Comparison of ENCODE assay signal across 25 mouse cellular contexts in the genomic region with DNA sequence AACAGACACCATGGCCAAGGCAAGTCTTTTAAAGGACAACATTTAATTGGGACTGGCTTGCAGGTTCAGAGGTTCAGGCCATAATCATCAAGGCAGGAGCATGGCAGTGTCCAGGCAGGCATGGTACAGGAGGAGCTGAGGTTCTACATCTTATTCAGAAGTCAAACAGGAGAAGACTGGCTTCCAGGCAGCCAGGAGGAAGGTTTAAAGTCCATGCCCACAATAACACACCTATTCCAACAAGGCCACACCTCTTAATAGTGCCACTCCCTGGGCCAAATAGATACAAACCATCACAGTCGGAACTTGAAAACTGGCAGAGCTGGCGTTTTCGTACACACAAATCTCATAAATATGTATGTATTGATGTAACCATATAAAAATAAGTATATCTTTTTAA.
"Had no signal": no experiment of that assay in that cellular context is flagged by ENCODE, and none has a peak within 500 bp of the region (broad histone marks: within the 10 kb centered on the region; RNA-seq: fewer than 3 reads in every experiment).

No protein-coding gene starts in this region.

- H3K4me2 ChIP-seq: heart, embryonic 11.5 days; heart, embryonic 13.5 days; heart, embryonic 15.5 days; hindbrain, embryonic 13.5 days; hindbrain, embryonic 15.5 days; limb, embryonic 13.5 days; limb, embryonic 15.5 days; liver, embryonic 12.5 days had no signal

- H3K9me3 ChIP-seq: heart, embryonic 13.5 days; heart, embryonic 15.5 days; hindbrain, embryonic 13.5 days; hindbrain, embryonic 15.5 days; limb, embryonic 13.5 days; limb, embryonic 15.5 days; liver, embryonic 12.5 days had no signal

- H3K9ac ChIP-seq: forebrain, postnatal 0 days; heart, embryonic 13.5 days; heart, embryonic 15.5 days; hindbrain, embryonic 13.5 days; hindbrain, embryonic 15.5 days; limb, embryonic 13.5 days; limb, embryonic 15.5 days; liver, embryonic 12.5 days; liver, embryonic 14.5 days had no signal

- H3K4me1 ChIP-seq: heart, embryonic 13.5 days; heart, embryonic 15.5 days; hindbrain, embryonic 13.5 days; hindbrain, embryonic 15.5 days; limb, embryonic 13.5 days; limb, embryonic 15.5 days; liver, embryonic 12.5 days had no signal

- ATAC-seq: forebrain, postnatal 0 days; hindbrain, postnatal 0 days; liver, embryonic 12.5 days had no signal

- DNase-seq: forebrain, postnatal 0 days; gastrocnemius, adult 2 months; gastrocnemius, postnatal 10 days; gastrocnemius, postnatal 25 days; heart, adult 11 months; heart, adult 2 months; heart, postnatal 14 days; heart, postnatal 36 days; kidney, adult 8-10 months; kidney, postnatal 10 days; kidney, postnatal 25 days; kidney, postnatal 4 days; layer of hippocampus, adult 9-11 months; layer of hippocampus, postnatal 36 days; left cerebral cortex, postnatal 4 days had no signal

- H3K4me3 ChIP-seq: gastrocnemius, adult 2 months; heart, adult 2 months; heart, embryonic 13.5 days; heart, embryonic 15.5 days; hindbrain, embryonic 13.5 days; hindbrain, embryonic 15.5 days; limb, embryonic 13.5 days; limb, embryonic 15.5 days; liver, embryonic 12.5 days had no signal

- H3K36me3 ChIP-seq: hindbrain, embryonic 15.5 days had no signal

- H3K27me3 ChIP-seq: heart, embryonic 13.5 days; heart, embryonic 15.5 days; hindbrain, embryonic 13.5 days; hindbrain, embryonic 15.5 days; limb, embryonic 13.5 days; limb, embryonic 15.5 days; liver, embryonic 12.5 days had no signal

- H3K27ac ChIP-seq: gastrocnemius, adult 2 months; heart, adult 2 months; heart, embryonic 13.5 days; heart, embryonic 15.5 days; hindbrain, embryonic 13.5 days; hindbrain, embryonic 15.5 days; hindbrain, postnatal 0 days; limb, embryonic 13.5 days; limb, embryonic 15.5 days; liver, embryonic 12.5 days; liver, embryonic 14.5 days had no signal
